Mouse (Mus musculus): ENCODE measurements around the gene A230050P20Rik. TPM values are rescaled to one million over a fixed set of nuclear protein-coding genes. Genes with fewer than 3 reads are reported as not detected.
"Not testable (repeated sequence)": the region's sequence is repeated elsewhere in the genome, so short reads cannot be mapped to it uniquely, and the experiment has no call there.

The A230050P20Rik gene
- 41.5 and 74.4 TPM in 2 replicates for total RNA-seq (2017)

DNA sequence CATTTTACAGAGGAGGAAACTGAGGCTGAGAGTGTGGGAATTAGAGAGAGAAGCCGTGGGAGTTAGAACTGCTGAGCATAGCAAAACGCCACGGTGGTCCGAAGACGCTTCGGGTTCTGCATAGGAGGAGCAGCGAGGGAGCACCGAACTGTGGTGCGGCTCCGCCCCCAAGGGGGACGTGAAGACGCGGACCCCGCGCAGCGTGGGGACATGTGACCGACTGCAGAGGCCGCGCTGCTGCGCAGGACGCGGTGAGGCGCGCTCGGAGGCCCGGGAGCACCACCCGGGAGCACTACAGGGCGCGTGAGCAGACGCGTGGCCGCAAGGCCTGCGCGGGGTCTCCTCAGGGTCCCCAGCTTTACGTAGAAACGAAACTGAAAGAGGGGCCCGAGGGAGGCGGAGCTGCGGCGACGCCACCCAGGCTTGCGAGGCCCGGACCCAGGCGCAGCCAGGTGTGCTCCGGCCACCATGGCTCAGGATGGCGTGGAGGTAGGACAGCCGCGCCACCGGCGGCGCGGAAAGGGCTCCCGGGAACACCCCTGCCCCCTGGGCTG lies at the start of gene A230050P20Rik:
A230050P20Rik (plus strand) TSS at position 195 of the 554 bp plus-strand sequence.
- ATAC-seq (replicated peaks in 1 of 2; ENCODE audit: insufficient read depth in 1 of 2, low FRiP score in 2 of 2, low TSS enrichment in 1 of 2, low read depth in 1 of 2, poor library complexity in 2 of 2, severe bottlenecking in 2 of 2), result peak; percentile 33 to 37; a peak in 3 of 4 replicates

- ATAC-seq (replicated peaks in 1 of 2; ENCODE audit: insufficient read depth in 1 of 2, low FRiP score in 2 of 2, low TSS enrichment in 1 of 2, low read depth in 1 of 2, poor library complexity in 2 of 2, severe bottlenecking in 2 of 2), result no peak
These were observed 48.4 kb upstream of the A230050P20Rik start for GRCm38 (mm10) chr9:20820001-20820400.

GRCm38 (mm10) chr9:20822821-20823220 lies 45.6 kb upstream of the A230050P20Rik start:
- no peak for ATAC-seq (replicated peaks in 1 of 2; ENCODE audit: insufficient read depth in 1 of 2, low FRiP score in 2 of 2, low TSS enrichment in 1 of 2, low read depth in 1 of 2, poor library complexity in 2 of 2, severe bottlenecking in 2 of 2)

- no peak for ATAC-seq (replicated peaks in 1 of 2; ENCODE audit: insufficient read depth in 1 of 2, low FRiP score in 2 of 2, low TSS enrichment in 1 of 2, low read depth in 1 of 2, poor library complexity in 2 of 2, severe bottlenecking in 2 of 2)
These were observed 42.7 kb upstream of the A230050P20Rik start for GRCm38 (mm10) chr9:20825781-20826180.

- ATAC-seq (replicated peaks in 1 of 2; ENCODE audit: insufficient read depth in 1 of 2, low FRiP score in 2 of 2, low TSS enrichment in 1 of 2, low read depth in 1 of 2, poor library complexity in 2 of 2, severe bottlenecking in 2 of 2), result no peak
These were observed 40.3 kb upstream of the A230050P20Rik start for GRCm38 (mm10) chr9:20828127-20828526.

DNA sequence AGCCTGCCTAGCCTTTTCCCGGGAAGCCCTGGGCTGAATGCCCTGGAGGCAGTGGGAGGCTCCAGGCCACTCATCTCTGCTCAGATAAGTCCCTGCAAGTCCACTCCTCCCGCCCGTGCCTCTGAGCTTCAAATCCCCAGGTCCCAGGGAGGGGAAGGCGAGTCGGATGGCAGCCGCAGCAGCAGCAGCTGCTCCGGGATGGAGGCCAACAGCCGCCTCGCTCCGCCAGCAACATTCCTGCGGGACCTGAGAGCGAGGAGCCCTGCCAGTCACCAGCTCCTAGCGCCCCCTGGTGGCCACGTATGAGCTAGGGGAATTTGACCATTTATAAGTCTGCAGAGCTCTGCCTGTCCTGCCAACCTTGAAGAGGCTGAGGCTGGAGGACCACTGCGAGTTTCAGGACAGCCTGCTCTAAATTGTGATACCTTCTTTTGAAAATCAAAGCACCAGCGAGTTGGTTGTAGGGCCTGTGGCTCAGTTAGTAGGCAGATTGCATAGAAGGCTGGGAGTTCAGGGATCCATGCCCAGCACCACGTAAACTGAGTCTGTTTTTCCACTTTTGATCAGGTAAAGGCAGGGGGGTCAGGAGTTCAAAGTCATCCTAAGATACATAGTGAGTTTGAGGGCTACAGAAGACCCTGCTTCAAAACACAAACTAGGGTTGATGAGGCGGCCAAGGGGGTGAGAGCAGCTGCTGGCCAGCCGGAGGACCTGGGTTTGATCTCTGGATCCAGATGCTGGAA lies 37.4 kb upstream of the A230050P20Rik start:
- ATAC-seq (replicated peaks in 1 of 2; ENCODE audit: insufficient read depth in 1 of 2, low FRiP score in 2 of 2, low TSS enrichment in 1 of 2, low read depth in 1 of 2, poor library complexity in 2 of 2, severe bottlenecking in 2 of 2), result peak; percentile 79 to 80

DNA sequence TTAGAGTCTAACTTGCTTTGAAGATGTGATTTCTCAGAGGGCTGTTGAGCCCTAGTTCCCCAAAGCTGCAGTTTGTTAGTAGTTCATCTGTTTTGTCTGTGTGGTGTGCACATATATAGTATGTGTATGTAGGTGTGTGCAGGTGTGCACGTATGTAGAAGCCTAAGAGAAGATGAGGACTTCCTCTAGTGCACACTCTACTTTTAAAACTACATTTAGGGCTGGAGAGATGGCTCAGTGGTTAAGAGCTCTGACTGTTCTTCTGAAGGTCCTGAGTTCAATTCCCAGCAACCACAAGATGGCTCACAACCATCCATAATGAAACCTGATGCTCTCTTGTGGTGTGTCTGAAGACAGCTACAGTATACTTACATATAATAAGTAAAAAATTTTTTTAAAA lies 33.6 kb upstream of the A230050P20Rik start:
- ATAC-seq (replicated peaks in 1 of 2; ENCODE audit: insufficient read depth in 1 of 2, low FRiP score in 2 of 2, low TSS enrichment in 1 of 2, low read depth in 1 of 2, poor library complexity in 2 of 2, severe bottlenecking in 2 of 2), result no peak

DNA sequence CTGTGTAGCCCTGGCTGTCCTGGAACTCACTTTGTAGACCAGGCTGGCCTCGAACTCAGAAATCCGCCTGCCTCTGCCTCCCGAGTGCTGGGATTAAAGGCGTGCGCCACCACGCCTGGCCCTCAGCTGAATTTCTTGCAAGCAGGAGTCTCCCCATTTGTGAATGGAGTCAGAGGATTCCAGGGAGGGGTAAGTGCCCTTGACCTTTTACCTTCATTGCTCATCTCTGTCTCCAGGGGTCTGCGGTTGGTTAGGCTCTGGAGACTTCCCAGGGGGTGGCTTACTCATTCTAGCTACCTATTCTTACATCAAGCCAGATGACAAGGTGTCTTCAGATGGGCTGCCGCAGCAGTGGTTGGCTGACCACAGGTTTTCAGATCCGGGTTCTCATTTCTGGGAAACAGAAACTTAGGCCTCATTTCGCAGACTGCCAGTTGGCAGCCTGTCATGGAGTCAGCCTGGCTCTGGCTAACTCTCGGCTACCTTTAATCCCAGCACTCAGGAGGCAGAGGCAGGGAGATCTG lies 32.9 kb upstream of the A230050P20Rik start:
- not testable (repeated sequence) for ATAC-seq (replicated peaks in 1 of 2; ENCODE audit: insufficient read depth in 1 of 2, low FRiP score in 2 of 2, low TSS enrichment in 1 of 2, low read depth in 1 of 2, poor library complexity in 2 of 2, severe bottlenecking in 2 of 2)

- no peak for ATAC-seq (replicated peaks in 1 of 2; ENCODE audit: insufficient read depth in 1 of 2, low FRiP score in 2 of 2, low TSS enrichment in 1 of 2, low read depth in 1 of 2, poor library complexity in 2 of 2, severe bottlenecking in 2 of 2)
These were observed 31.1 kb upstream of the A230050P20Rik start for GRCm38 (mm10) chr9:20837184-20837947.

DNA sequence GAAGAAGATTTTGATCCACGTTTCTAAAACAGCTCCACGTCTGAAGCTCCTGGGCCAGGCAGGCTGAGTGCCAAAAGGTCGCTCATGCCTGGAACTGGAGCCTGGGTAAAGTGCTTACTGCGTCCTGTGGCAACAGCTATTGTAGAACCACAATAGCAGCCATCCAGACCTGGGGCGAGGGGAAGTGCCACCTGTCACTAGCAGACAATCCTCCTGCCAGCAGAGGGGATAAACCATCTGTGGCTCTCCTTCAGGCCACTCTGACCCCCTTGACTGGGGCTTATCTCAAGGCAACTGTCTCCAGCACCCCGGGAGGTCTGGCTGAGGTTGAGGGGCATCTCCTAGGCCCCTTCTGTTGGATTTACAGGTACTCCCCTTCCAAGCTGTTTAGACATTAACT lies 29.5 kb upstream of the A230050P20Rik start:
- no peak for ATAC-seq (replicated peaks in 1 of 2; ENCODE audit: insufficient read depth in 1 of 2, low FRiP score in 2 of 2, low TSS enrichment in 1 of 2, low read depth in 1 of 2, poor library complexity in 2 of 2, severe bottlenecking in 2 of 2)

DNA sequence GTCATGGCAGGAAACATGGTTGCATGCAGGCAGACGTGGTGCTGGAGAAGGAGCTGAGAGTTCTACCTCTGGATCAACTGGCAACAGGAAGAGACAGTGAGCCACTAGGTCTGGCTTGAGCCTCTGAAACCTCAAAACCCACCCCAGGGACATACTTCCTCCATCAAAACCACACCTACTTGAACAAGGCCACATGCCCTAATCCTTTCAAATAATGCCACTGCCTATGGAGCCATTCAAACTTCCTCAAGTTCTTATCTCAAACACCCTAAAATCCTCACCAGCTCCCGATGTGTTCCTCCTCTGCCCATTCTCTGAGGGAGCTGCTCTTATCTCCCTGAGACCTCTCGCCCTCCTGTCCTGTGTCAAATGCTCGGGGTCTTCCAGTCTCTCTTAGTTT lies 26.2 kb upstream of the A230050P20Rik start:
- no peak for ATAC-seq (replicated peaks in 1 of 2; ENCODE audit: insufficient read depth in 1 of 2, low FRiP score in 2 of 2, low TSS enrichment in 1 of 2, low read depth in 1 of 2, poor library complexity in 2 of 2, severe bottlenecking in 2 of 2)

GRCm38 (mm10) chr9:20842670-20843069 lies 25.8 kb upstream of the A230050P20Rik start:
- ATAC-seq (replicated peaks in 1 of 2; ENCODE audit: insufficient read depth in 1 of 2, low FRiP score in 2 of 2, low TSS enrichment in 1 of 2, low read depth in 1 of 2, poor library complexity in 2 of 2, severe bottlenecking in 2 of 2), result no peak

GRCm38 (mm10) chr9:20850179-20850578 lies 18.3 kb upstream of the A230050P20Rik start:
- no peak for ATAC-seq (replicated peaks in 1 of 2; ENCODE audit: insufficient read depth in 1 of 2, low FRiP score in 2 of 2, low TSS enrichment in 1 of 2, low read depth in 1 of 2, poor library complexity in 2 of 2, severe bottlenecking in 2 of 2)

DNA sequence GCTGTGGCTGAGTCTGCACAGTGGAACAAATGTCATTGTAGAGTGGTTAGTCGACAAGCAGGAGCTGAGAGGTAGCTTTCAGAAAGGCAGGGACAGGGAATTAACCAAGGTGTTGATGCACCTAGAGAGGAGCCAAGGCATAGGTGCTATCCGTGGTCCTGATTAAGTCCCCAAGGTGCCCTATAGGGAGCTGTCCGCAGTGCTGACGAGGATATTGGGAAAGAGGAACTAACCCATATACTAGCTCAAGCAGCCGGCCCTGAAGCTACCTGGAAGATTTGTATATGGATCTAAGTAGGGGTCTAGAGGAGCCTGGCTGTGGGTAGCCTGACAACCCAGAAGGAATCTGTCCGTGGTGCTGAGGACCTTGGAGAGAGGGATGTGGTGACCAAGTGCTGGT lies 11.3 kb upstream of the A230050P20Rik start:
- ATAC-seq (replicated peaks in 1 of 2; ENCODE audit: insufficient read depth in 1 of 2, low FRiP score in 2 of 2, low TSS enrichment in 1 of 2, low read depth in 1 of 2, poor library complexity in 2 of 2, severe bottlenecking in 2 of 2), result peak; percentile 92 to 95

DNA sequence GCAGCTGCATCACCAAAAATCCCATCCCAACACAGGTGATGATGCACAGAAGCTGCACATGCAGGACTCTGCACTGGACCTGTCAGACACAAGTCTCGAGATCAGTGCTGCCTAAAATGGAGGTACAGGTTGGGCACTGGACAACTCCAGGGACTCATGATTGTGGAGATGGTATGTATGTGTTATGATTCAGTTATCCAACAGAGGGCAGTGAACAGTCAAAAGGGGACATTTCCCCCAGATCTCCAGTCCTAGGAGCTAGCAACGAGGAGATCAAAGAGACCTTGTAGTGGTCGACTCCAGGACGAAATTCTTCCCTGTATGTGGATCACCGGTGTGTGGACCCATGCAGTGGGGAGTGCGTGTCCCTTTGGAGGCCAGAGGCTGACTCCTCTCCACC lies 8.5 kb upstream of the A230050P20Rik start:
- ATAC-seq (replicated peaks in 1 of 2; ENCODE audit: insufficient read depth in 1 of 2, low FRiP score in 2 of 2, low TSS enrichment in 1 of 2, low read depth in 1 of 2, poor library complexity in 2 of 2, severe bottlenecking in 2 of 2), result no peak

DNA sequence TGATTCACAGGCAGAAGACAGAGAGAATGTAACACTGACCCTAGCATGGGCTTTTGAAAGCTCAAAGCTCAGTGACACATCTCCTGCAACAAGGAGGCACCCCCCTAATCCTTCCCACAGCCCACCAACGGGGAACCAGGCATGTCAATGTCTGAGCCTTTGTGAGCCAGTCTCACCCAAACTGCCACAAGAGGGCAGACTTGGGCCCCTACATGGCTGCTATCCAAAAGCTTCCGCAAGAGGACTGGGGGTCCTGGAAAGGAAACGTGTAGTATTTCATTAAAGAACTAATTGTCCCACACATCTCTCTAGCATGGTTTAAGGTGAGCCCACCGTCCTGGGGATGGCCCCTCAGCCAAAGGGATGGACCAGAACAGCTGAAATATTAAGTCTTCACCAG lies 6.6 kb upstream of the A230050P20Rik start:
- ATAC-seq (replicated peaks in 1 of 2; ENCODE audit: insufficient read depth in 1 of 2, low FRiP score in 2 of 2, low TSS enrichment in 1 of 2, low read depth in 1 of 2, poor library complexity in 2 of 2, severe bottlenecking in 2 of 2), result 0 out of 4 replicates have a peak, but pooled peaks of 1 of the 2 experiments have one; percentile 31

GRCm38 (mm10) chr9:20862225-20862624 lies 6.2 kb upstream of the A230050P20Rik start:
- no peak for ATAC-seq (replicated peaks in 1 of 2; ENCODE audit: insufficient read depth in 1 of 2, low FRiP score in 2 of 2, low TSS enrichment in 1 of 2, low read depth in 1 of 2, poor library complexity in 2 of 2, severe bottlenecking in 2 of 2)

- ATAC-seq (replicated peaks in 1 of 2; ENCODE audit: insufficient read depth in 1 of 2, low FRiP score in 2 of 2, low TSS enrichment in 1 of 2, low read depth in 1 of 2, poor library complexity in 2 of 2, severe bottlenecking in 2 of 2), result no peak
These were observed 1.6 kb upstream of the A230050P20Rik start for GRCm38 (mm10) chr9:20866879-20867278.
